Mouse (Mus musculus): ENCODE measurements around the gene Pvr.
A peak's percentile ranks its signal among the peaks of the same experiment; 100 is the strongest.

The Pvr gene

GRCm38 (mm10) chr7:19871943-19872601 is 48.9 kb downstream of the Pvr start:
- peak; percentile 51 for DNase-seq (ENCODE audit: low read depth, low spot score)

- DNase-seq (ENCODE audit: low read depth, low spot score) = peak; percentile 46
Measured at GRCm38 (mm10) chr7:19871137-19871621, 49.8 kb downstream of the Pvr start.

GRCm38 (mm10) chr7:19867751-19868399 is 53.1 kb downstream of the Pvr start:
- no peak for DNase-seq (ENCODE audit: low read depth, low spot score)

GRCm38 (mm10) chr7:19866490-19866889 is 54.5 kb downstream of the Pvr start:
- DNase-seq (ENCODE audit: low read depth, low spot score) = no peak

- no peak for DNase-seq (ENCODE audit: low read depth, low spot score)
Measured at GRCm38 (mm10) chr7:19865246-19866036, 55.5 kb downstream of the Pvr start.

- DNase-seq (ENCODE audit: low read depth, low spot score) = no peak
Measured at GRCm38 (mm10) chr7:19864241-19864640, 56.7 kb downstream of the Pvr start.

- no peak for DNase-seq (ENCODE audit: low read depth, low spot score)
Measured at GRCm38 (mm10) chr7:19861199-19861598, 59.8 kb downstream of the Pvr start, which contains the start of gene Ceacam16. Ceacam16 (minus strand) TSS chr7:19861299.

- DNase-seq (ENCODE audit: low read depth, low spot score) = peak; percentile 41
Measured at GRCm38 (mm10) chr7:19859740-19860139, 61.2 kb downstream of the Pvr start.

GRCm38 (mm10) chr7:19856283-19856682 is 64.7 kb downstream of the Pvr start:
- no peak for DNase-seq (ENCODE audit: low read depth, low spot score)

- DNase-seq (ENCODE audit: low read depth, low spot score) = peak; percentile 51
Measured at GRCm38 (mm10) chr7:19855663-19856062, 65.3 kb downstream of the Pvr start.

Measured in CD4-positive helper T cell, adult 2 months (primary cell).